Comparison of ENCODE assay signal across 9 mouse cellular contexts in genomic region chr16:25374775-25375174, GRCm38 (mm10).
DNase-seq lines count a peak whose midpoint lies in the region; ATAC-seq and TF ChIP-seq lines count a peak whose summit lies in the region.
"Had no signal": no experiment of that assay in that cellular context is flagged by ENCODE, and none has a peak within 500 bp of the region (broad histone marks: within the 10 kb centered on the region; RNA-seq: fewer than 3 reads in every experiment).

No protein-coding gene starts in this region.

- TF ChIP-seq POLR2A in thymus, adult 2 months (IDR thresholded peaks at IDR 0.05; ENCODE audit: control insufficient read depth, extremely low read depth, insufficient read depth, low read length, poor library complexity) = no peak

- peak; percentile 72 for DNase-seq in heart, adult 11 months
- DNase-seq in heart, postnatal 25 days (ENCODE audit: low spot score) = no peak
- DNase-seq in thymus, adult 2 months = peak; percentile 1
- no peak for DNase-seq in thymus, adult 18-20 months
- peak; percentile 55 for DNase-seq in kidney, postnatal 0 days (ENCODE audit: low spot score)
- DNase-seq in right cerebral cortex, postnatal 10 days (ENCODE audit: low spot score in 2 of 2) = peak; percentile 37 to 47
- DNase-seq in cerebellum, adult 9-10 months = no peak
- no peak for DNase-seq in spleen, postnatal 10 days (ENCODE audit: low spot score in 2 of 2)

- no peak for ATAC-seq in kidney, postnatal 0 days (replicated peaks; ENCODE audit: low FRiP score, low read depth)

- no peaks in the 10 kb centered on the region for H3K36me3 ChIP-seq in thymus, adult 2 months (ENCODE audit: control insufficient read depth, insufficient read depth, low read length)
- no peaks in the 10 kb centered on the region for H3K36me3 ChIP-seq in kidney, postnatal 0 days (ENCODE audit: insufficient read depth, low read length)
- H3K36me3 ChIP-seq: midbrain, embryonic 12.5 days had no signal

- no peaks in the 10 kb centered on the region for H3K27me3 ChIP-seq in thymus, adult 2 months (ENCODE audit: control insufficient read depth, insufficient read depth, low read length)
- no peaks in the 10 kb centered on the region for H3K27me3 ChIP-seq in kidney, postnatal 0 days (ENCODE audit: insufficient read depth, low read length)
- H3K27me3 ChIP-seq: midbrain, embryonic 12.5 days had no signal

- no peak for TF ChIP-seq CTCF in thymus, adult 2 months (IDR thresholded peaks at IDR 0.05; ENCODE audit: borderline replicate concordance, control insufficient read depth, extremely low read depth, insufficient read depth, low read length, poor library complexity)
- TF ChIP-seq CTCF in kidney, postnatal 0 days (IDR thresholded peaks at IDR 0.05; ENCODE audit: low read depth) = peak; percentile 63; the same call in 1 of the 2 replicates

- 62% methylated on average over 5 of the region's 5 CpGs for WGBS in thymus, adult 2 months
- WGBS in kidney, postnatal 0 days = 60% methylated on average over 5 of the region's 5 CpGs

- H3K4me2 ChIP-seq in kidney, postnatal 0 days (ENCODE audit: low read length) = no peak overlapping the region
- H3K4me2 ChIP-seq: midbrain, embryonic 12.5 days had no signal

- H3K4me3 ChIP-seq in thymus, adult 2 months (ENCODE audit: control insufficient read depth, insufficient read depth, low read length) = no peak overlapping the region
- H3K4me3 ChIP-seq in kidney, postnatal 0 days (replicated peaks; ENCODE audit: low read depth, low read length) = no peak overlapping the region
- H3K4me3 ChIP-seq: midbrain, embryonic 12.5 days had no signal

- no peaks in the 10 kb centered on the region for H3K4me1 ChIP-seq in thymus, adult 2 months (replicated peaks; ENCODE audit: control insufficient read depth, insufficient read depth, low read length)
- H3K4me1 ChIP-seq in kidney, postnatal 0 days (replicated peaks; ENCODE audit: insufficient read depth, low read length) = no peaks in the 10 kb centered on the region
- H3K4me1 ChIP-seq: midbrain, embryonic 12.5 days had no signal

- intact Hi-C loops in heart, postnatal 25 days (cut with DNase I) = no loop called here

- H3K9me3 ChIP-seq in kidney, postnatal 0 days (replicated peaks; ENCODE audit: low read length) = no peaks in the 10 kb centered on the region
- H3K9me3 ChIP-seq: midbrain, embryonic 12.5 days had no signal

- no peak overlapping the region for H3K27ac ChIP-seq in thymus, adult 2 months (ENCODE audit: control insufficient read depth, insufficient read depth, low read length)
- no peak overlapping the region for H3K27ac ChIP-seq in kidney, postnatal 0 days
- H3K27ac ChIP-seq: midbrain, embryonic 12.5 days had no signal

- H3K9ac ChIP-seq in kidney, postnatal 0 days (ENCODE audit: low read depth, low read length) = no peak overlapping the region
- H3K9ac ChIP-seq: midbrain, embryonic 12.5 days had no signal

Comparison
In these comparisons a context has a peak if more than half of its experiments do, and no peak if none do; other contexts are left out.
1. DNase-seq: peak in heart, adult 11 months (single experiment), thymus, adult 2 months (single experiment), kidney, postnatal 0 days (single experiment) and right cerebral cortex, postnatal 10 days (2 of 2); none in heart, postnatal 25 days (single experiment), thymus, adult 18-20 months (0 of 2), cerebellum, adult 9-10 months (single experiment) and spleen, postnatal 10 days (0 of 2).